Mouse (Mus musculus) liver, postnatal 0 days (tissue): ENCODE data around the gene Sptb. TPM values are rescaled to one million over a fixed set of nuclear protein-coding genes. Genes with fewer than 3 reads are reported as not detected.
A peak's percentile ranks its signal among the peaks of the same experiment; 100 is the strongest.

Source experiments
- ATAC-seq: fragments of 200-750 bp; cut with Nextera tagmentation; 2 replicates; pipeline ENCODE4 v1.8.0; 2017; ENCODE audit warnings: mild to moderate bottlenecking, moderate library complexity
- DNase-seq: peaks from one replicate; pipeline ENCODE4 v3.0.0-alpha.2; 2016
- H3K27ac ChIP-seq: fragments of 300-500 bp; sonication (generic); 2 replicates; pipeline ENCODE4 v1.5.1; 2014; ENCODE audit warnings: antibody characterized with exemption, moderate library complexity, mild to moderate bottlenecking, low read depth
- H3K27me3 ChIP-seq: fragments of 300-500 bp; sonication (generic); 2 replicates; pipeline ENCODE4 v1.6.1; 2014; ENCODE audit warnings: low read length, control low read depth, mixed read lengths; ENCODE audit not compliant: insufficient read depth
- H3K36me3 ChIP-seq: fragments of 300-500 bp; sonication (generic); replicated peaks from 2 replicates; pipeline ENCODE4 v1.6.1; 2014; ENCODE audit warnings: mild to moderate bottlenecking, control low read depth, low read length, moderate library complexity, mixed read lengths; ENCODE audit not compliant: insufficient read depth
- H3K4me1 ChIP-seq: fragments of 300-500 bp; sonication (generic); 2 replicates; pipeline ENCODE4 v1.6.1; 2014; ENCODE audit warnings: antibody characterized with exemption, mild to moderate bottlenecking, control low read depth; ENCODE audit not compliant: insufficient read depth
- H3K4me2 ChIP-seq: fragments of 300-500 bp; sonication (generic); 2 replicates; pipeline ENCODE4 v1.6.1; 2014; ENCODE audit warnings: low read depth, mild to moderate bottlenecking, low read length, moderate library complexity, mixed read lengths
- H3K4me3 ChIP-seq: fragments of 300-500 bp; sonication (generic); 2 replicates; pipeline ENCODE4 v1.5.1; 2014; ENCODE audit warnings: low read depth, low read length
- H3K9ac ChIP-seq: fragments of 300-500 bp; sonication (generic); replicated peaks from 2 replicates; pipeline ENCODE4 v1.6.1; 2014; ENCODE audit warnings: mild to moderate bottlenecking, moderate library complexity
- H3K9me3 ChIP-seq: fragments of 300-500 bp; sonication (generic); 2 replicates; pipeline ENCODE4 v1.6.1; 2016; ENCODE audit warnings: mild to moderate bottlenecking, control low read depth, low read length, mixed read lengths
- CTCF ChIP-seq: sonication (generic); IDR thresholded peaks from 2 replicates; pipeline ENCODE4 v1.5.1; 2016; ENCODE audit warnings: antibody characterized with exemption, low read depth
- EP300 ChIP-seq: IDR thresholded peaks from 2 replicates; pipeline ENCODE4 v1.6.1; 2016; ENCODE audit warnings: antibody characterized with exemption, low read depth, mild to moderate bottlenecking
- whole genome bisulfite sequencing: fragments of 180-500 bp; shearing (Covaris S2); extraction: QIAGEN DNeasy Blood & Tissue Kit; methylation state at CpG from one replicate; pipeline ENCODE4 v1.1.7; 2014; ENCODE audit not compliant: insufficient replicate concordance; 5-methylcytosine and 5-hydroxymethylcytosine counted together
- polyA plus RNA-seq: library from polyadenylated mRNA; unstranded; fragments of >200 nt; fragmentation: Nextera tagmentation; extraction: Ambion mirVana; gene quantifications from 2 replicates; pipeline ENCODE4 v1.2.1, GENCODE M21; 2015

Gene Sptb
- polyA plus RNA-seq, 1 experiment from 2014 or later: 14.8 TPM

GRCm38 (mm10) chr12:76547409-76548081 lies 162.8 kb downstream of the Sptb start:
- WGBS: 35% methylated on average over 13 of the region's 13 CpGs
- peak overlapping the region; percentile 20; the same call in 1 of the 2 replicates for H3K4me3 ChIP-seq
- H3K9ac ChIP-seq: peak overlapping the region; percentile 63; the same call in 1 of the 2 replicates
- peak overlapping the region; percentile 89 for H3K27ac ChIP-seq
- DNase-seq (peak; percentile 57), ATAC-seq (peak; percentile 79)
- H3K4me1 ChIP-seq: peaks cover 61% of the 10 kb centered on the region
- H3K27me3 ChIP-seq: no peaks in the 10 kb centered on the region
- peak overlapping the region; percentile 64 for H3K4me2 ChIP-seq
- H3K36me3 ChIP-seq: peaks cover 4% of the 10 kb centered on the region
- TF ChIP-seq EP300 (no peak), CTCF (no peak)
- no peaks in the 10 kb centered on the region for H3K9me3 ChIP-seq

GRCm38 (mm10) chr12:76546383-76547276 lies 163.7 kb downstream of the Sptb start:
- no peaks in the 10 kb centered on the region for H3K27me3 ChIP-seq
- no peaks in the 10 kb centered on the region for H3K9me3 ChIP-seq
- H3K27ac ChIP-seq: peak overlapping the region; percentile 89
- peaks cover 4% of the 10 kb centered on the region for H3K36me3 ChIP-seq
- H3K4me2 ChIP-seq: peak overlapping the region; percentile 64
- peak overlapping the region; percentile 20; the same call in 1 of the 2 replicates for H3K4me3 ChIP-seq
- H3K4me1 ChIP-seq: peaks cover 59% of the 10 kb centered on the region
- TF ChIP-seq EP300 (no peak), CTCF (no peak)
- WGBS: 33% methylated on average over 28 of the region's 28 CpGs
- ATAC-seq (peak; percentile 33; the same call in 1 of the 2 replicates), DNase-seq (peak; percentile 70)
- peak overlapping the region; percentile 63 for H3K9ac ChIP-seq

- Histone ChIP-seq H3K4me3 (no peak overlapping the region), H3K4me2 (peak overlapping the region; percentile 64), H3K9me3 (no peaks in the 10 kb centered on the region), H3K4me1 (peaks cover 66% of the 10 kb centered on the region), H3K9ac (0 out of 2 replicates have a peak overlapping the region, but pooled peaks have one; percentile 18), H3K27ac (peak overlapping the region; percentile 89), H3K27me3 (no peaks in the 10 kb centered on the region), H3K36me3 (peaks cover 4% of the 10 kb centered on the region)
- ATAC-seq (no peak), DNase-seq (no peak)
- TF ChIP-seq EP300 (no peak), CTCF (no peak)
- WGBS: 61% methylated on average over 15 of the region's 15 CpGs
Observed at GRCm38 (mm10) chr12:76545786-76546370, 164.5 kb downstream of the Sptb start.

- Histone ChIP-seq H3K9ac (no peak overlapping the region), H3K4me2 (0 out of 2 replicates have a peak overlapping the region, but pooled peaks have one; percentile 4), H3K27ac (0 out of 2 replicates have a peak overlapping the region, but pooled peaks have one; percentile 39), H3K36me3 (no peaks in the 10 kb centered on the region), H3K4me3 (no peak overlapping the region), H3K27me3 (no peaks in the 10 kb centered on the region), H3K9me3 (no peaks in the 10 kb centered on the region), H3K4me1 (peaks cover 57% of the 10 kb centered on the region)
- TF ChIP-seq CTCF (no peak), EP300 (no peak)
- ATAC-seq (no peak), DNase-seq (no peak)
- 62% methylated on average over 6 of the region's 6 CpGs for WGBS
Observed at GRCm38 (mm10) chr12:76541879-76542278, 168.5 kb downstream of the Sptb start.

GRCm38 (mm10) chr12:76541475-76541874 lies 168.9 kb downstream of the Sptb start:
- TF ChIP-seq CTCF: no peak
- no peak for TF ChIP-seq EP300
- H3K4me1 ChIP-seq: peaks cover 58% of the 10 kb centered on the region
- H3K36me3 ChIP-seq: no peaks in the 10 kb centered on the region
- ATAC-seq (no peak), DNase-seq (no peak)
- no peaks in the 10 kb centered on the region for H3K27me3 ChIP-seq
- H3K4me3 ChIP-seq: no peak overlapping the region
- H3K9me3 ChIP-seq: no peaks in the 10 kb centered on the region
- no peak overlapping the region for H3K9ac ChIP-seq
- 42% methylated on average over 8 of the region's 8 CpGs for WGBS
- 0 out of 2 replicates have a peak overlapping the region, but pooled peaks have one; percentile 39 for H3K27ac ChIP-seq
- H3K4me2 ChIP-seq: 0 out of 2 replicates have a peak overlapping the region, but pooled peaks have one; percentile 4

GRCm38 (mm10) chr12:76540701-76541221 lies 169.6 kb downstream of the Sptb start:
- Histone ChIP-seq H3K27ac (peak overlapping the region; percentile 22; the same call in 1 of the 2 replicates), H3K4me2 (no peak overlapping the region), H3K4me1 (peaks cover 58% of the 10 kb centered on the region), H3K36me3 (no peaks in the 10 kb centered on the region), H3K9ac (no peak overlapping the region), H3K9me3 (no peaks in the 10 kb centered on the region), H3K27me3 (no peaks in the 10 kb centered on the region), H3K4me3 (no peak overlapping the region)
- 64% methylated on average over 10 of the region's 10 CpGs for WGBS
- TF ChIP-seq CTCF (no peak), EP300 (no peak)
- DNase-seq: no peak
- ATAC-seq: no peak
